Mouse (Mus musculus) megakaryocyte, embryonic 14.5 days (primary cell): Measurements from ENCODE around the gene Atp9a.

ENCODE experiments used
- FLI1 ChIP-seq: IDR thresholded peaks from 2 replicates; pipeline ENCODE4 v1.6.1; 2012; ENCODE audit warnings: low read length, inconsistent platforms, mixed read lengths
- GATA1 ChIP-seq: IDR thresholded peaks from 3 replicates; pipeline ENCODE4 v1.6.1; 2012; ENCODE audit warnings: mixed read lengths, low read length, inconsistent platforms, borderline replicate concordance

- TF ChIP-seq FLI1, result no peak
- TF ChIP-seq GATA1, result no peak
These were observed 109.7 kb downstream of the Atp9a start for GRCm38 (mm10) chr2:168632543-168632942.
